Mouse (Mus musculus): ENCODE measurements around the gene Olfr1555-ps1. TPM values are rescaled to one million over a fixed set of nuclear protein-coding genes. Genes with fewer than 3 reads are reported as not detected.

The Olfr1555-ps1 gene
- polyA plus RNA-seq (2012; rRNA removed): not detected in 2 replicates

GRCm38 (mm10) chr19:12170062-12170599, at the start of gene Olfr1555-ps1:
Gene Olfr1555-ps1, minus strand, starts transcription at chr19:12170112.

GRCm38 (mm10) chr19:12200334-12200733, 30.4 kb upstream of the Olfr1555-ps1 start, which contains the start of gene Olfr1431:
Gene Olfr1431, plus strand, starts transcription at chr19:12200634.

GRCm38 (mm10) chr19:12123103-12123502, 46.8 kb downstream of the Olfr1555-ps1 start, which contains the start of gene Olfr76:
Gene Olfr76, minus strand, starts transcription at chr19:12123203.

GRCm38 (mm10) chr19:12115797-12116196, 54.1 kb downstream of the Olfr1555-ps1 start, which contains the start of gene Olfr1428:
Gene Olfr1428, minus strand, starts transcription at chr19:12115897.

Other genes starting within 250 kb of the Olfr1555-ps1 start
- gene Osbp, start 204.2 kb downstream of the Olfr1555-ps1 start, polyA plus RNA-seq (2012; rRNA removed): 3.5 and 5.6 TPM in 2 replicates
- gene Olfr1423, start 128.8 kb downstream of the Olfr1555-ps1 start, polyA plus RNA-seq (2012; rRNA removed): not detected in 2 replicates
- gene Olfr1424, start 107.4 kb downstream of the Olfr1555-ps1 start, polyA plus RNA-seq (2012; rRNA removed): not detected in 2 replicates
- gene Olfr1425, start 92.4 kb downstream of the Olfr1555-ps1 start, polyA plus RNA-seq (2012; rRNA removed): not detected in 2 replicates
- not detected in 2 replicates for gene Olfr1426, start 78.1 kb downstream of the Olfr1555-ps1 start, polyA plus RNA-seq (2012; rRNA removed)
- gene Olfr1427, start 66.8 kb downstream of the Olfr1555-ps1 start, polyA plus RNA-seq (2012; rRNA removed): not detected in 2 replicates
- gene Olfr1428, start 54.2 kb downstream of the Olfr1555-ps1 start, polyA plus RNA-seq (2012; rRNA removed): not detected in 2 replicates
- not detected in 2 replicates for gene Olfr76, start 46.9 kb downstream of the Olfr1555-ps1 start, polyA plus RNA-seq (2012; rRNA removed)
- gene Olfr1431, start 30.5 kb upstream of the Olfr1555-ps1 start, polyA plus RNA-seq (2012; rRNA removed): not detected in 2 replicates
- not detected in 2 replicates for gene Olfr1432, start 62.5 kb upstream of the Olfr1555-ps1 start, polyA plus RNA-seq (2012; rRNA removed)
- not detected in 2 replicates for gene Olfr262, start 71.5 kb upstream of the Olfr1555-ps1 start, polyA plus RNA-seq (2012; rRNA removed)
- gene Olfr235, start 90.9 kb upstream of the Olfr1555-ps1 start, polyA plus RNA-seq (2012; rRNA removed): not detected in 2 replicates
- not detected in 2 replicates for gene Olfr1434, start 109.7 kb upstream of the Olfr1555-ps1 start, polyA plus RNA-seq (2012; rRNA removed)
- gene Olfr1436, start 129.0 kb upstream of the Olfr1555-ps1 start, polyA plus RNA-seq (2012; rRNA removed): not detected in 2 replicates
- not detected in 2 replicates for gene Olfr1437, start 155.0 kb upstream of the Olfr1555-ps1 start, polyA plus RNA-seq (2012; rRNA removed)
- gene Olfr1438-ps1, start 165.8 kb upstream of the Olfr1555-ps1 start, polyA plus RNA-seq (2012; rRNA removed): not detected in 2 replicates
- gene Olfr1440, start 217.2 kb upstream of the Olfr1555-ps1 start, polyA plus RNA-seq (2012; rRNA removed): not detected in 2 replicates
- not detected in 2 replicates for gene Olfr1441, start 247.3 kb upstream of the Olfr1555-ps1 start, polyA plus RNA-seq (2012; rRNA removed)

All from stomach, adult 2 months (tissue).